Mouse (Mus musculus): ENCODE measurements around the gene Lamtor3. TPM values are rescaled to one million over a fixed set of nuclear protein-coding genes. Genes with fewer than 3 reads are reported as not detected.
A peak's percentile ranks its signal among the peaks of the same experiment; 100 is the strongest.

The Lamtor3 gene
- not detected in 2 replicates for polyA plus RNA-seq (2012; ENCODE audit: insufficient read depth, insufficient read length, low replicate concordance, missing spikeins)

GRCm38 (mm10) chr3:137918172-137918931 lies at the start of gene Lamtor3:
Lamtor3 (plus strand) TSS chr3:137918506.
- Histone ChIP-seq H3K27ac (ENCODE audit: insufficient read depth, low read depth, low read length) (peak within 1 kb of the TSS; percentile 64), H3K4me3 (ENCODE audit: insufficient read depth, low read depth, low read length) (peak within 1 kb of the TSS; percentile 65), H3K4me1 (ENCODE audit: control insufficient read depth, insufficient read depth, low read length) (peaks cover 9% of the 10 kb centered on the region)
- WGBS: under 1% methylated on average over 47 of the region's 47 CpGs
- TF ChIP-seq CTCF (IDR thresholded peaks at IDR 0.05; ENCODE audit: insufficient read depth, low read depth, low read length) (no peak), POLR2A (IDR thresholded peaks at IDR 0.05; ENCODE audit: insufficient read depth, low read depth, low read length) (peak; percentile 61; the same call in 1 of the 2 replicates)

GRCm38 (mm10) chr3:137869395-137869794 lies 48.9 kb upstream of the Lamtor3 start:
- WGBS: 97% methylated on average over 9 of the region's 9 CpGs
- Histone ChIP-seq H3K4me3 (ENCODE audit: insufficient read depth, low read depth, low read length) (no peak overlapping the region), H3K27ac (ENCODE audit: insufficient read depth, low read depth, low read length) (no peak overlapping the region), H3K4me1 (ENCODE audit: control insufficient read depth, insufficient read depth, low read length) (peaks cover 6% of the 10 kb centered on the region; the same call in 1 of the 2 replicates)
- no peak for TF ChIP-seq POLR2A (IDR thresholded peaks at IDR 0.05; ENCODE audit: insufficient read depth, low read depth, low read length)
- TF ChIP-seq CTCF (IDR thresholded peaks at IDR 0.05; ENCODE audit: insufficient read depth, low read depth, low read length): no peak

- Histone ChIP-seq H3K4me3 (ENCODE audit: insufficient read depth, low read depth, low read length) (no peak overlapping the region), H3K27ac (ENCODE audit: insufficient read depth, low read depth, low read length) (no peak overlapping the region), H3K4me1 (ENCODE audit: control insufficient read depth, insufficient read depth, low read length) (no peaks in the 10 kb centered on the region; the same call in 1 of the 2 replicates)
- 84% methylated on average over 3 of the region's 3 CpGs for WGBS
- TF ChIP-seq POLR2A (IDR thresholded peaks at IDR 0.05; ENCODE audit: insufficient read depth, low read depth, low read length) (no peak), CTCF (IDR thresholded peaks at IDR 0.05; ENCODE audit: insufficient read depth, low read depth, low read length) (no peak)
Measured at GRCm38 (mm10) chr3:137879313-137879712, 39.0 kb upstream of the Lamtor3 start.

DNA sequence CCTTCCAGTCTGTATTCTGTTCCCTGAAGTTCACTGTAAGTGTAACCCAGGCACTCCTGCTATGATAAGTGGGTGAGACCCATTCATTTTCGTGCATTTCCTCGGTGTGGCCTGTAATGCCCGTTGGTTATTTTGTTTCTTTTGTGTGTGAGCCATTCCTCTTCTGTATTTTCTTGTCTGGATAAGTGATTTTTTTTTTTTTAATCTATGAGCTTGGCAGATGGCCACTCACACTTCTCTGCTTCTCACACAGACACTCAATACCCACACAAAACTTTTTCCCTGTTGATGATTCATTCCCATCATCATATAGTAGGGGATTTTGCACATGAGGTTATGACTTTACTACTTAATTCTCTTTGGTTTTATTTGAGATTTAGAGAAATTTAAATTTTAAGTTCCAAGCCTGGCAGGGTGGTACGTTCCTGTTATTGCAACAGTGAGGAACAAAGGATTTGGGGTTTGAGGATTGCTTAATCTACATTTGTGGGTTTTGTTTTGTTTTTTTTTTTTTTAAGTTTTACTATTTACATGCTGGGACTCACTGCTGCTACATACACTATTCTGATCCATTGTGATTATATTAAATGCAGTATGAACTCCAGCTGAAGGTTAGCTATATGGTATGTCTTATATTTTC lies 38.1 kb upstream of the Lamtor3 start:
- WGBS: 39% methylated on average over 4 of the region's 4 CpGs
- Histone ChIP-seq H3K4me1 (ENCODE audit: control insufficient read depth, insufficient read depth, low read length) (no peaks in the 10 kb centered on the region; the same call in 1 of the 2 replicates), H3K4me3 (ENCODE audit: insufficient read depth, low read depth, low read length) (no peak overlapping the region), H3K27ac (ENCODE audit: insufficient read depth, low read depth, low read length) (no peak overlapping the region)
- no peak for TF ChIP-seq CTCF (IDR thresholded peaks at IDR 0.05; ENCODE audit: insufficient read depth, low read depth, low read length)
- TF ChIP-seq POLR2A (IDR thresholded peaks at IDR 0.05; ENCODE audit: insufficient read depth, low read depth, low read length): no peak

- H3K4me3 ChIP-seq (ENCODE audit: insufficient read depth, low read depth, low read length): no peak overlapping the region
- H3K4me1 ChIP-seq (ENCODE audit: control insufficient read depth, insufficient read depth, low read length): no peaks in the 10 kb centered on the region; the same call in 1 of the 2 replicates
- WGBS: 98% methylated on average over 5 of the region's 5 CpGs
- no peak overlapping the region for H3K27ac ChIP-seq (ENCODE audit: insufficient read depth, low read depth, low read length)
- TF ChIP-seq POLR2A (IDR thresholded peaks at IDR 0.05; ENCODE audit: insufficient read depth, low read depth, low read length): no peak
- no peak for TF ChIP-seq CTCF (IDR thresholded peaks at IDR 0.05; ENCODE audit: insufficient read depth, low read depth, low read length)
Measured at GRCm38 (mm10) chr3:137881093-137881492, 37.2 kb upstream of the Lamtor3 start.

DNA sequence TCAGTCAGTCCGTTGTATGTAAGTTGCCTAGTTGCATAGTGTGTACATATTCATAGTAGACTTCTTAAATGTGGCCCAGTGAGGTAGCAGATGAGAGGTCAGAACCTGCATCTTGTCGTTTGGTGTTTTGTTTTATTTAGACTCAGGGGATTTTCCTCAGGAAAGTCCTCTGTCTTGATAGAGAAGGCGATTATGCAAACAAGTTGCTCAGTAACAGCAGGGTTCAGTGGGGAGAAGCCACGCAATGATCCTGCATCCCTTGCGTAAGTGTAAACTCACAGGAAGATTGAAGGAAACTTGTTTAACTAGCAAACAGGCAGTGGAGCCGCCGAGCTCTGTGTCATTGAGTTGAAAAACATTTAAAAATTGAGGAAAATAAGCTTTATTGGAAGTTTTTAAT lies 30.3 kb upstream of the Lamtor3 start:
- 56% methylated on average over 7 of the region's 7 CpGs for WGBS
- no peak overlapping the region for H3K27ac ChIP-seq (ENCODE audit: insufficient read depth, low read depth, low read length)
- TF ChIP-seq POLR2A (IDR thresholded peaks at IDR 0.05; ENCODE audit: insufficient read depth, low read depth, low read length) (no peak), CTCF (IDR thresholded peaks at IDR 0.05; ENCODE audit: insufficient read depth, low read depth, low read length) (no peak)
- peaks cover 9% of the 10 kb centered on the region for H3K4me1 ChIP-seq (ENCODE audit: control insufficient read depth, insufficient read depth, low read length)
- H3K4me3 ChIP-seq (ENCODE audit: insufficient read depth, low read depth, low read length): no peak overlapping the region

GRCm38 (mm10) chr3:137891089-137891488 lies 27.2 kb upstream of the Lamtor3 start:
- no peak for TF ChIP-seq CTCF (IDR thresholded peaks at IDR 0.05; ENCODE audit: insufficient read depth, low read depth, low read length)
- no peak for TF ChIP-seq POLR2A (IDR thresholded peaks at IDR 0.05; ENCODE audit: insufficient read depth, low read depth, low read length)
- no peak overlapping the region for H3K4me3 ChIP-seq (ENCODE audit: insufficient read depth, low read depth, low read length)
- H3K27ac ChIP-seq (ENCODE audit: insufficient read depth, low read depth, low read length): no peak overlapping the region
- 57% methylated on average over 3 of the region's 3 CpGs for WGBS
- peaks cover 9% of the 10 kb centered on the region for H3K4me1 ChIP-seq (ENCODE audit: control insufficient read depth, insufficient read depth, low read length)

DNA sequence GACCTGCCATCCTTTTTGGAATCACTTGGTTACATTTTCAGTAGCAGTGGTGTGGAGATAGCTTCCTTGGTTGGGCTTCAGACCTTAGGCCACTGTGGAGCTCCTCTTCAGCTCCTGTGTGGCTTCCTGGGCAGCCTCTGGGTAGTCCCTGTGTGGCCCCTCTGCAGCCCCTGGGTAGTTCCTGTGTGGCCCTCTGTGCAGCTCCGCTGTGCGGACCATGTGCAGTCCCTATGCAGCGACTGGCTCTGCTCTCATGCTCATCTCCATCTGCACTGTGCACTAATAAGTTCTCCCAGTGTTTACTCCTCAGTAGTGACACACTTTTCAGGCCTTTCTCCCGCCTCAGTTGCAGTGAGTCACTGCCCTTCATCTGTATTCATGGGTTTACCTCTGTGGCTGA lies 26.2 kb upstream of the Lamtor3 start:
- WGBS: 78% methylated on average over 4 of the region's 4 CpGs
- Histone ChIP-seq H3K27ac (ENCODE audit: insufficient read depth, low read depth, low read length) (no peak overlapping the region), H3K4me1 (ENCODE audit: control insufficient read depth, insufficient read depth, low read length) (peaks cover 9% of the 10 kb centered on the region), H3K4me3 (ENCODE audit: insufficient read depth, low read depth, low read length) (no peak overlapping the region)
- TF ChIP-seq POLR2A (IDR thresholded peaks at IDR 0.05; ENCODE audit: insufficient read depth, low read depth, low read length) (no peak), CTCF (IDR thresholded peaks at IDR 0.05; ENCODE audit: insufficient read depth, low read depth, low read length) (no peak)

DNA sequence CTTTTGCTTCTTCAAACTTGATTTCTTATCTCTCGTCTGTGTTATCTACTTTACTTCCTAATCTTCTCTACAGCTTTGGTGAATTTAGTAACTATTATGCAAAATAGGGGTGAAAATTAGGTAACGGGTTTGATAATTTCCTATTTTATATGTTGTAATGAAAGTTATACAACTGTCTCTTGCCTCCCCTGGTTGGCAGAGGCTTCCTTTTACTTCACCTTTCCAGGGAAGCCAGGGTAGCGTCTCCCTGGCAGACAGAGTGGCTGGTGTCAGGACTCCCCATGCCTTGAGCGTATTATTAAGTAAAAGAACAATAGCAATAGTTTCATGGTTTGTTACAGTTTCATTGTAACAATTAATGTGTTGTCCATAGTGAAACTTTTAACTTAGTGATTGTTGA lies 24.5 kb upstream of the Lamtor3 start:
- TF ChIP-seq POLR2A (IDR thresholded peaks at IDR 0.05; ENCODE audit: insufficient read depth, low read depth, low read length) (no peak), CTCF (IDR thresholded peaks at IDR 0.05; ENCODE audit: insufficient read depth, low read depth, low read length) (no peak)
- 94% methylated on average over 4 of the region's 4 CpGs for WGBS

More for the DNA sequence above, 24.5 kb upstream of the Lamtor3 start:
- Histone ChIP-seq H3K4me1 (ENCODE audit: control insufficient read depth, insufficient read depth, low read length) (peaks cover 6% of the 10 kb centered on the region; the same call in 1 of the 2 replicates), H3K27ac (ENCODE audit: insufficient read depth, low read depth, low read length) (no peak overlapping the region), H3K4me3 (ENCODE audit: insufficient read depth, low read depth, low read length) (no peak overlapping the region)

Measured in olfactory bulb, adult 2 months (tissue).